Mouse (Mus musculus) stomach, embryonic 15.5 days (tissue): ENCODE data around the gene Fam193a. TPM values are rescaled to one million over a fixed set of nuclear protein-coding genes. Genes with fewer than 3 reads are reported as not detected.

Experiments used
- ATAC-seq: fragments of 200-750 bp; cut with Nextera tagmentation; 2 replicates; pipeline ENCODE4 v1.8.0; 2017; ENCODE audit warnings: low read depth, moderate number of reproducible peaks, moderate TSS enrichment; ENCODE audit not compliant: insufficient read depth, low FRiP score
- H3K27ac ChIP-seq: fragments of 300-500 bp; sonication (generic); 2 replicates; pipeline ENCODE4 v1.5.1; 2015; ENCODE audit warnings: mild to moderate bottlenecking, inconsistent platforms
- H3K27me3 ChIP-seq: fragments of 300-500 bp; sonication (generic); replicated peaks from 2 replicates; pipeline ENCODE4 v1.6.1; 2015; ENCODE audit warnings: inconsistent platforms
- H3K36me3 ChIP-seq: fragments of 300-500 bp; sonication (generic); 2 replicates; pipeline ENCODE4 v1.6.1; 2015; ENCODE audit warnings: inconsistent platforms
- H3K4me1 ChIP-seq: fragments of 300-500 bp; sonication (generic); 2 replicates; pipeline ENCODE4 v1.6.1; 2015; ENCODE audit warnings: inconsistent platforms
- H3K4me2 ChIP-seq: fragments of 300-500 bp; sonication (generic); 2 replicates; pipeline ENCODE4 v1.6.1; 2015; ENCODE audit warnings: mild to moderate bottlenecking, inconsistent platforms
- H3K4me3 ChIP-seq: fragments of 300-500 bp; sonication (generic); replicated peaks from 2 replicates; pipeline ENCODE4 v1.5.1; 2015; ENCODE audit warnings: inconsistent platforms
- H3K9ac ChIP-seq: fragments of 300-500 bp; sonication (generic); 2 replicates; pipeline ENCODE4 v1.6.1; 2015; ENCODE audit warnings: inconsistent platforms
- H3K9me3 ChIP-seq: fragments of 300-500 bp; sonication (generic); 2 replicates; pipeline ENCODE4 v1.6.1; 2016; ENCODE audit warnings: inconsistent platforms
- WGBS: fragments of 180-500 bp; shearing (Covaris S2); methylation state at CpG from one replicate; pipeline ENCODE4 v1.1.7; 2015; 5-methylcytosine and 5-hydroxymethylcytosine counted together
- polyA plus RNA-seq: library from polyadenylated mRNA; unstranded; fragments of >200 nt; fragmentation: Nextera tagmentation; extraction: Ambion mirVana; gene quantifications from 2 replicates; pipeline ENCODE4 v1.2.1, GENCODE M21; 2015

Fam193a gene
- polyA plus RNA-seq, 1 experiment from 2014 or later, result 11.8 TPM

DNA sequence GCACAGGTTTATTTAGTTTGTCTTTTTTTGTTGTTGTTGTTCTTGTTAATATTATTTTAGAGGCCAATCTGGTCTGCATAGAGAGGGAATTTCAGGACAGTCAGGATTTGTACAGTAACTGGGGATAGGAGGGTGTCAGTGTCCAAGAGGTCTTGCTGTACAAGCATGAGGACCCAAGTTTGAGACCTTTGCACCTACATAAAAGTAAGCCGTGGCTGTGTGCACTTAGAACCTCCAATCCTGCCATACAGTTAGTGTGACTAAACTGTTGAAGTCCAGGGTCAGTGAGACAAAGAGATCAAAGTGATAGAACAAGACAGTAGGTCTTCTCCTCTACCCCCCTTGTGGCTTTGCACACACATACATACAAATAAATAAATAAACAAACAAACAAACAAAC, 64.1 kb downstream of the Fam193a start:
- Histone ChIP-seq H3K4me1 (no peaks in the 10 kb centered on the region), H3K4me2 (no peak overlapping the region), H3K4me3 (no peak overlapping the region), H3K36me3 (peaks cover 50% of the 10 kb centered on the region), H3K27me3 (no peaks in the 10 kb centered on the region), H3K27ac (no peak overlapping the region), H3K9me3 (no peaks in the 10 kb centered on the region), H3K9ac (no peak overlapping the region)
- ATAC-seq, result no peak
- WGBS, result 89% methylated on average over 1 of the region's 1 CpGs

DNA sequence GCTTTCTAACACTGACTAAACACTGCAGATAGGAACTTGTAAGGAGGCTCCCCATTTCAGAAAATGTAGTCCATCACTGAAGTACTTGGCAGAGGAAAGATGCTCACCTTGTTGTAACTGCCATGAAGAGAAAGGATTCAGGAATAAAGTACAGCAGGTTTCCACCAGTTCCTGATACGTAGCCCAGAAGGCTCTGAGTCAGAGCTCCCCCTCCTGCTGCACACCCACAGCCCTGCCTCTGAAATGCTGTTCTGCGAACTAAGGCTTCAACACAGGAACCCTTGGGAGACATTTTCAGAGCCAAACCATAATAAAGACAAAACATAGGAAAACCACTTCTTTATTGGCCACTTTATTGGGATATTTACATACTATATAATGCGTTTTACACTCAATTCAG, 64.5 kb downstream of the Fam193a start:
- H3K4me1 ChIP-seq, result no peaks in the 10 kb centered on the region
- H3K9me3 ChIP-seq, result no peaks in the 10 kb centered on the region
- no peaks in the 10 kb centered on the region for H3K27me3 ChIP-seq
- no peak overlapping the region for H3K4me3 ChIP-seq
- H3K36me3 ChIP-seq, result peaks cover 48% of the 10 kb centered on the region
- no peak for ATAC-seq
- no peak overlapping the region for H3K9ac ChIP-seq
- no peak overlapping the region for H3K27ac ChIP-seq
- WGBS, result 91% methylated on average over 3 of the region's 3 CpGs
- H3K4me2 ChIP-seq, result no peak overlapping the region

DNA sequence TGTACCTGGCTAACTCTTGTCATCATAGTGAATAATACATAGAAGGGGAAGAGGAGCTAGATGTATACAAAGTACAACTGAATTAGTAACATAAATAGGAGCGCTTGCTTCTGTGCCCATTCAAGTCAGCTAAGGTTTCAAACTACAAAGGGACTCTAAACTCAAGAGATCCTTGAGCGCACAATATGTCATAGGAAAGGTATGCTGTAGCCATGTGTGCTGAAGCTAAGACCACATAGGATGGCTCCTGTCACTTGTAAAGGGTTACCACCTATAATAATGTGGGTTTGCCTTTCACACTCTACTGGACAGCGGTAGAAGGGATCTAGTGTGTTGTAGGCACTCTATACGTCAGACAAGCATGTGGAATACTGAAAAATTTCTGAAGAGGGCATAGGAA, 68.3 kb downstream of the Fam193a start:
- H3K36me3 ChIP-seq, result peaks cover 38% of the 10 kb centered on the region
- no peaks in the 10 kb centered on the region for H3K27me3 ChIP-seq
- 90% methylated on average over 4 of the region's 4 CpGs for WGBS
- no peak for ATAC-seq
- no peak overlapping the region for H3K27ac ChIP-seq
- H3K4me2 ChIP-seq, result no peak overlapping the region
- no peak overlapping the region for H3K9ac ChIP-seq
- no peaks in the 10 kb centered on the region for H3K4me1 ChIP-seq
- no peaks in the 10 kb centered on the region for H3K9me3 ChIP-seq
- H3K4me3 ChIP-seq, result no peak overlapping the region

DNA sequence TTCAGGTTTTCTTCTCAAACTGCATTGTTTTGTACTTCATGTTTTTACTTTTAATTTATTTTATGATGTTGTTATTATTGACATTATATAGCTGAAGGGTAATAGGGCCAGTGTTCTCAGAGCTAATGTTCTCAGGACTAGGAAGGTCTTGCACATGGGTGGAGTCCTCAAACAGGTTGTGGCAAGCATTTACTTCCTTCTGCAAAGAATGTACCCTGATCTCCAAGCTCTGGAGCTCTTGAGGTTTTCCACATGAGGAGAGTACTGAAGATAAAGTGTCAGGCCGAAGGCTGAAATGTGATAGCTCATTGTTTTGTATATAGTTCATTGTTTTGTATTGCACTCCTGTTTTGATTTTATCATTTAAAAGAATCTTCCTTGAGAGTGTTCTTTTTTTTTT, 68.9 kb downstream of the Fam193a start:
- Histone ChIP-seq H3K27me3 (no peaks in the 10 kb centered on the region), H3K9me3 (no peaks in the 10 kb centered on the region), H3K9ac (no peak overlapping the region), H3K4me2 (no peak overlapping the region), H3K27ac (no peak overlapping the region), H3K36me3 (peaks cover 44% of the 10 kb centered on the region), H3K4me3 (no peak overlapping the region), H3K4me1 (no peaks in the 10 kb centered on the region)
- ATAC-seq, result no peak
- WGBS, result 65% methylated on average over 1 of the region's 1 CpGs

DNA sequence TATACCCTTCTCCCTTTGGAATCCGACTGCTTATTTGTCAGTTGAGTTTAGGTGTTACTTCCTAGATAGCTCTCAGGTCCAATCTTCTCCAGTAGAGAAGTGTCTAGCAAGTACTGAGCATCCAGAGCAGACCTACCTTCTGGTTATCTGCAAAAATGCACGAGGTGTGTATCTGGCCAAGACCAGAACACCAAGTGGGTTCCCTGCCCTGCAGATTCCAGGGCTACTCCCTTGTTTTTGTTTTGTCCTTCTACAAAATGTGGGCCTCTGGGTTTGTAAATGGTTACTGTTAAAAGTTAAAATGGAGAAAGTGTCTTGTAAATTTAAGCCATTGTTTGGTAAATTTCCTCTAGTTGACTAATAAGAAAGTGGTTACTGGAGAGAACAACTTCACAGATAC, 70.0 kb downstream of the Fam193a start:
- Histone ChIP-seq H3K9me3 (no peaks in the 10 kb centered on the region), H3K27me3 (no peaks in the 10 kb centered on the region), H3K9ac (no peak overlapping the region), H3K4me1 (no peaks in the 10 kb centered on the region), H3K36me3 (peaks cover 47% of the 10 kb centered on the region), H3K4me3 (no peak overlapping the region), H3K4me2 (no peak overlapping the region), H3K27ac (no peak overlapping the region)
- ATAC-seq, result no peak
- WGBS, result 93% methylated on average over 2 of the region's 2 CpGs

DNA sequence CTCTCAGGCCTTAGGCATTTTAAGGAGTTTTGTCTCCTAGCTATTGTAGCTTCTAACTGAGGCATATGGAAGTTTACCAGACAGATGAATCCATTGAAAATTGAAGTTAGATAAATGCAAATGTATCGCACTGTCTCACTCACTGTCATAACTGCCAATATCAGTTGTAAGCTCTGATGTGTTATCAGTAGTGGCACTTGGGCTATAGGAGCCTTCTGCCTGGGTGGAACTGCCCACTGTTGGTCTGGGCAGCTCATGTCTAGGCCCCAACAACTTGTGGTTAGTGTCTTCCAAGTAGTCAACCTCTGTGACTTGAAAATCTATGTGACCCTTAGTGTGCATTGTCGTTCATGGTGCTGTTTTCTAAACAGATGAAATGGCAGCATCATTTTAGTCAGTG, 72.1 kb downstream of the Fam193a start:
- Histone ChIP-seq H3K27ac (no peak overlapping the region), H3K27me3 (no peaks in the 10 kb centered on the region), H3K36me3 (peaks cover 37% of the 10 kb centered on the region), H3K4me1 (no peaks in the 10 kb centered on the region), H3K9me3 (no peaks in the 10 kb centered on the region), H3K4me2 (no peak overlapping the region), H3K4me3 (no peak overlapping the region), H3K9ac (no peak overlapping the region)
- ATAC-seq, result no peak
- WGBS, result 93% methylated on average over 2 of the region's 2 CpGs

DNA sequence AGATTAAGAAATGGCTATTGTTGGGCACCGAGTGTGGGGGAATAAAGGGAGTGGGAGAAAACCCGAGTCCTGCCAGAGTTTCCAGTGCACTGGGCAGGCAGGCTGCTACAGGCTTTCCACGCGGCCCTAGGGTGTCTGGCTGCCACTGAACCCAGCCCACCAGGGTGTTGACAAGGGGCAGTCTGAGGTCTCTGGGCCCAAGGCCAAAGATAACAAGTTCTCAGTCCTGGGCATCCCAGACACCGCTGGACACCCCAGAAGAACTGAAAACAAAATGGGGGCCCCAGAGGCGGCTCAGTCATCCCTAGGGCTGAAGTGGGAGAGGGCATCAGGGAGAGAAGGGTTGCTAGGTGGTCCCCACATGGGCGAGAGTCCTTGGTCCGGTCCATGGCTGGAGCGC, 76.5 kb downstream of the Fam193a start:
- Histone ChIP-seq H3K27ac (no peak overlapping the region), H3K4me2 (no peak overlapping the region), H3K36me3 (peaks cover 27% of the 10 kb centered on the region), H3K4me1 (no peaks in the 10 kb centered on the region), H3K4me3 (no peak overlapping the region), H3K9me3 (no peaks in the 10 kb centered on the region), H3K27me3 (no peaks in the 10 kb centered on the region), H3K9ac (no peak overlapping the region)
- WGBS, result 88% methylated on average over 9 of the region's 9 CpGs
- ATAC-seq, result no peak

DNA sequence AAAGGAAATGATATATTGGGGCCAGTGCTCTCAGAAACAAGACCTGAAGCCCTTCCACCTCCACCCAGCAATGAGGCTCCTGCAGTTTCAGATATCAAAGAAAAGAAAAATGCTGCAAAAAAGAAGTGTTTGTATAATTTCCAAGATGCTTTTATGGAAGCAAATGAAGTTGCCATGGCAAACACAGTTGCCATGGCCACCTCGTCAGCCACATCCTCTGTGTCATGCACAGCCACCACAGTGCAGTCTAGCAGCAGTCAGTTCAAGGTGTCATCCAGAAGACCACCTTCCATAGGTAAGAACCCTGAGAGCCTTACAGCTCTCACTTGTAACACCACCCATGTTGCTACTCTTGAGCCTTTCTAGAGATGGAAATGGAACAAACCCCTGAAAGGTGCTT, 89.3 kb downstream of the Fam193a start:
- Histone ChIP-seq H3K4me3 (no peak overlapping the region), H3K9me3 (no peaks in the 10 kb centered on the region), H3K27ac (no peak overlapping the region), H3K36me3 (peaks cover 54% of the 10 kb centered on the region), H3K9ac (no peak overlapping the region), H3K27me3 (no peaks in the 10 kb centered on the region), H3K4me1 (no peaks in the 10 kb centered on the region), H3K4me2 (no peak overlapping the region)
- no peak for ATAC-seq
- 87% methylated on average over 1 of the region's 1 CpGs for WGBS

DNA sequence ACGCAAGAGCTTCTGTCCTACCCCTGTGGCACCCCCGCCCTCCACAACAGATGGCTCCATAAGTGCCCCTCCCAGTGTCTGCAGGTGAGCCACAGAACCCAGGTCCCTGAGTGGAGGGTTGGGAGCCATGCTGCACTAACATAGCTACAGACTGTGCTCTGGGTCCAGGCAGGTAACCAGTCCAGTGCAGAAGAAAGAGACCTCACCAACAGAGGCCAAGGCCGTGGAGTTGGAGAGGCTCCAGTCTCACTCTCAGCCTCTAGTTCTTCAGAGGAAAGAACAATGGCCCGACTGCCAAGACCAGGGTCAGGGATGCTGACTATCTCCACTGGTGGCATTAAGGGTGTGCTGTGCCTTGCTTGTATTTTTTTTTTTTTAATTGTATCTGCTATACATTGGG, 91.6 kb downstream of the Fam193a start:
- WGBS, result 96% methylated on average over 4 of the region's 4 CpGs
- no peak overlapping the region for H3K9ac ChIP-seq
- H3K36me3 ChIP-seq, result peaks cover 65% of the 10 kb centered on the region
- no peak overlapping the region for H3K4me2 ChIP-seq
- no peaks in the 10 kb centered on the region for H3K27me3 ChIP-seq
- H3K4me3 ChIP-seq, result no peak overlapping the region
- no peak for ATAC-seq
- no peaks in the 10 kb centered on the region for H3K9me3 ChIP-seq
- no peaks in the 10 kb centered on the region for H3K4me1 ChIP-seq
- H3K27ac ChIP-seq, result no peak overlapping the region

DNA sequence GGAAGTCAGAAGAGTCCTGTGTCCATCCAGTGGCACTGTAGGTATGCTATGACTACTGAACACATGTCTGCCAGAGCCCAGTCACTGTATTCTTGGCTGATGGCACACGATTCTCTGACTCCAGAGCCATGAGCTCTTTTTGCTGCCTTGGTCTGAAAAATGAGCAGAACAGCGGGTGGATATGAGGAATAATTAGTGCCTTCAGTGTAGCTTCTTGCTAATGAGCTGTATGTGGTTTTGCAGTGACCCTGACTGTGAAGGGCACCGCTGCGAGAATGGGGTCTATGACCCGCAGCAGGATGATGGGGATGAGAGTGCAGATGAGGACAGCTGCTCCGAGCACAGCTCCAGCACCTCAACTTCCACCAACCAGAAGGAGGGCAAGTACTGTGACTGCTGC, 92.1 kb downstream of the Fam193a start:
- Histone ChIP-seq H3K9me3 (no peaks in the 10 kb centered on the region), H3K4me3 (no peak overlapping the region), H3K4me2 (no peak overlapping the region), H3K27me3 (no peaks in the 10 kb centered on the region), H3K36me3 (peaks cover 66% of the 10 kb centered on the region), H3K4me1 (no peaks in the 10 kb centered on the region), H3K9ac (no peak overlapping the region), H3K27ac (no peak overlapping the region)
- 92% methylated on average over 6 of the region's 6 CpGs for WGBS
- ATAC-seq, result no peak

DNA sequence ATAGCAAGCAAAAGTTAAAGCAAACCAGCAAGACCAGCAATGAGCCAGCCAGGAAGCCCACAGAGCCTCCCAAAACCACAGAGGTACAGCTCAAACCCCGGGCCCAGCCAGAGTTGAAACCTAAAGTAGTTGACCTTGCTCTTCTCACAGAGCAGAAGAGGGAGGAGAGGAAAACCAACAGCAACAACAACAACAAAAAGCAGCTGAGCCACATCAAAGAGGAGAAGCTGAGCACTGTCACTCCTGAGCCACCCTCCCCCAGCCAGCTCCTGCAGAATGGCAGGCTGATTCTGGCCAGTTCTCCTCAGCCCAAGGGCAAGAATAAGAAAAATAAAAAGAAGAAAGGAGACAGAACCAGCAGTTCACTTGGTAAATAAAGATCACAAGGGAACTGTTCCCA, 96.3 kb downstream of the Fam193a start:
- H3K9ac ChIP-seq, result no peak overlapping the region
- H3K36me3 ChIP-seq, result peaks cover 44% of the 10 kb centered on the region
- H3K4me3 ChIP-seq, result no peak overlapping the region
- no peaks in the 10 kb centered on the region for H3K9me3 ChIP-seq
- no peak overlapping the region for H3K4me2 ChIP-seq
- ATAC-seq, result no peak
- no peak overlapping the region for H3K27ac ChIP-seq
- WGBS, result 90% methylated on average over 1 of the region's 1 CpGs
- H3K27me3 ChIP-seq, result no peaks in the 10 kb centered on the region
- no peaks in the 10 kb centered on the region for H3K4me1 ChIP-seq

DNA sequence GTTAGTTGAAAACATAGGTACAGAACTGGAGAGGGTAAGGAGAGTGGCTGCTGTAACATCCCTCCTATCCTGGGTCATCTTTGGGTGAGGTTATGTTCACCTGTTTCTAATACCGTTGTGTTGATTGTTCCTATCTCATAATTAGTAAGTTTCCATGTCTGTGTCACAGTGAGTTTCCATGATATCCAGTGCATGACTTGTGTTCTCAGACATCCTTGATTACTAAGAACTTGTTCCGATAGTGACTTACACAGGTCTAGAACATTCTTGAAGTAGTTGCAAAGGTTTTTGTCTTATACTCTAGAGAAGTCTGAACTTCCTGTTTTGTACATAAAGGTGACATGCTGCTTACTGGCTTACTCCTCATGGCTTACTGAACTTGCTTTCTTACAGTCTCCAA, 96.9 kb downstream of the Fam193a start:
- Histone ChIP-seq H3K36me3 (peaks cover 40% of the 10 kb centered on the region), H3K4me2 (no peak overlapping the region), H3K4me3 (no peak overlapping the region), H3K4me1 (no peaks in the 10 kb centered on the region), H3K9ac (no peak overlapping the region), H3K9me3 (no peaks in the 10 kb centered on the region), H3K27me3 (no peaks in the 10 kb centered on the region), H3K27ac (no peak overlapping the region)
- 92% methylated on average over 2 of the region's 2 CpGs for WGBS
- no peak for ATAC-seq

DNA sequence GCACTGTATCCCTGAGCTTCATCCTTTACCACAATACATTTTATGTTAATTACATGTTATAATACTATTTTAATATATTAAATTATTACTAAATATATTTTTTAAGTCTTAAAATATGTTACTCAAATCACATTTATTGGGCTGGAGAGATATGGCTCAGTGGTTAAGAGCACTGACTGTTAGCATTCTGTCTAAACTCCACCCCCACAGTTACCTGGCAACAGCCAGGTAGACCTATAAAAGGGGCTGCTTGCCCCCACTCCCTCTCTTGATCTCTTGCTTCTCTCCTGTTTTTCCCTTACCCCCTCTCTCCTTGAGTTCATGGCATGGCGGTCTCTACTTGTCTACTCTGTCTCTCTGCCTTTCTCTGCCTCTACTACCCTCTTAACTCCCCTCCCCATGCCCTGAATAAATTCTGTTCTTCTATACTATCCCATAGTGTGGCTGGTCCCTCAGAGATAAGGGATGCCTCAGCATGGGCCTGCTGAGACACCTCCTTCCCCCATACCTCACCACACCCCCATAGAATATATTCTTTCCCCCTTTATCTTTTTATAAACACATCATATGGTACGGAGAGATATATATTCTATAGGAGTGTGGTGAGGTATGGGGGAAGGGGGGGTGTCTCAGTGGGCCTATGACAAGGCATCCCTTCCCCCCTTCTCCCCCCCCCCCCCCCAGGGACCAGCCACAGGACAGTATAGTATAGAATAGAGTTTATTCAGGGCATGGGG, 98.5 kb downstream of the Fam193a start:
- no peak overlapping the region for H3K9ac ChIP-seq
- ATAC-seq, result peak; percentile 82; the same call in 1 of the 2 replicates
- H3K4me3 ChIP-seq, result no peak overlapping the region
- H3K27ac ChIP-seq, result no peak overlapping the region
- no peak overlapping the region for H3K4me2 ChIP-seq
- peaks cover 28% of the 10 kb centered on the region for H3K36me3 ChIP-seq
- H3K9me3 ChIP-seq, result no peaks in the 10 kb centered on the region
- WGBS, result 85% methylated on average over 2 of the region's 2 CpGs
- no peaks in the 10 kb centered on the region for H3K27me3 ChIP-seq
- no peaks in the 10 kb centered on the region for H3K4me1 ChIP-seq
